Mouse (Mus musculus) left cerebral cortex, postnatal 25 days (tissue): ENCODE results near the gene Abcb1b. TPM values are rescaled to one million over a fixed set of nuclear protein-coding genes. Genes with fewer than 3 reads are reported as not detected.
"Not testable (repeated sequence)": the region's sequence is repeated elsewhere in the genome, so short reads cannot be mapped to it uniquely, and the experiment has no call there.

ENCODE experiments used
- DNase-seq, 2 experiments: peaks; one replicate each; pipeline ENCODE4 v3.0.0; 2022; ENCODE audit warnings: low spot score in 2 of 2, mixed read lengths in 1 of 2
- intact Hi-C: fragments of 180-260 bp; cut with DNase I; formaldehyde crosslinking; loops from one replicate; pipeline ENCODE4 v1.15.1; 2025
- total RNA-seq, 2 experiments: library from RNA; stranded (reverse); gene quantifications; 2 replicates each; pipeline ENCODE4 v1.2.3; 2021

Abcb1b gene
- 1 to 10 TPM; 2.1 to 2.8 TPM for total RNA-seq

DNA sequence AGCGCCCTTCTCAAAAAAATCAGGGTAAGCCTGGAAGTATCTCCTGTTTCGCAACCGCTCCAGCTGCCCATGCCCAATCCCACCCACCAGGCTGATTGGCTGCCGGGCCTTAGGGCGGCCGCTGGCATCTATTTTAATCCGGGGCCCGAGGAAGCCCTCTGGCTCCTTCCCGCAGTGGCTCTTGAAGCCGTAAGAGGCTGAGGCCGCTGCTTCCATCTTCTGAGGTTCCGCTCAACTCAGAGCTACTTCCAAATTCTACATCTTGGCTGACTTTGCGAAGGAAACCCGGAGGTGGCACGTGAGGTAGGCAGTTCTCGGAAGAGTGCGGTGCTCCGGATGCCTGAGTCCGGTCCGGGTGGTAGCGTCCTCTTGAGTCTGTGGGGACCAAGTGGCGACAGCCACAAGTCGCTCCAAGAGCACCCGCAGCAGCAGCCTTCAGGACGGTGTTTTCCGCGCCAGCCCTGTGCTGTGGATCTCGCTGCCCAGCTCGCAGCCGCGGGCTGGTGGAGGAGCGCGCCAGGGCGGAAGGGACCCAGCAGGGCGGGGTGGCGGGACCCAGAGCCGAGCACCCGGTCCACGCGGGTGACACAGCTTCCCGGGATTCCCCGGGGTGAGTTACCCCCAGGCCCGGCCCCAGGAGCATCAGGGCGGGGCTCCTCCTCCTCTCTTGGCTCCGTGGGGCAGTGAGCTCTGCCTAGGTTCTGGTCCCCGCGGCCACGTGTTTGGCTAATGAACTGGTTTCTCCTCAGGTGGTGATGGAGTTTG is at the start of gene Abcb1b:
Gene Abcb1b (plus strand): TSS at position 161 of the 765 bp plus-strand sequence.
- intact Hi-C loops: no loop called here

DNA sequence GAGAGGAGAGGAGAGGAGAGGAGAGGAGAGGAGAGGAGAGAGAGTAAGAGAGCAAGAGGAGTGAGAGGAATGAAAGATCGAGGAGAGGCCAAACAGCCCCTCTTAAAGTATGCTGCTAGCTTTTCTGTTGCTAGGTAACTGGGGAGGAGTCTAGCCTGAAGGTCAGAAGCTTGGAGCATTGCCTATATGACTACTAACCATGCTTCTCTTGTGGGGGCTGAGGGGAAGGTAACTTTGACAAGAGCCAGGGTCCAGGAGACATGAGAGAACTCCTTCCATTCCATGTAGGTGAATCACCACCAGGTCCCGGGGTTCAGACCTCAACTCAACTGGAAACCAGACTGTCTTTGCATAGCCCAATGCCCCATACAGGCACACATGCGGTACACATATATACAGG is 25.1 kb upstream of the Abcb1b start:
- intact Hi-C loops: no loop called here
- no peak for DNase-seq

More for the DNA sequence above, at the start of gene Abcb1b:
- peak; percentile 42 to 56 for DNase-seq

DNA sequence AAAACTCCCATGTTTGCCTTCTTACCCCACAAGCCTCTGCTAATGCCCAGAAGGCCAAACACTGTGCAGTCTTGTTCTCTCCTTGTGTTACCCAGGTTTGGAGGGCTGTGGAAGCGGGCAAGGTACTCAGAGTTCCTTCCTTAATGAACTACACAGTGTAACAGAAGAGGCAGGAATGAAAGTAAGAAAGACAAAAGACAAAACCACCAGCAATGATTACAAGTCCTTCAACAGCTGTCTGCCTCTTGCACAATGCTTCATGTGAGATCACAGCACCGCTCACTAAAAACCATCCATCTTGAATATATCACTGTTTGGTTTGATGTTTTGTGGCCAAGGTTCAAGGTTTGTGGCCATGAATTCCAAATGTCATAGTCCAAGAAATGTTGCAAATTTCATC is 19.6 kb upstream of the Abcb1b start:
- intact Hi-C loops: no loop called here
- no peak for DNase-seq

GRCm38 (mm10) chr5:8778751-8779150 is 19.2 kb upstream of the Abcb1b start:
- intact Hi-C loops: no loop called here

DNA sequence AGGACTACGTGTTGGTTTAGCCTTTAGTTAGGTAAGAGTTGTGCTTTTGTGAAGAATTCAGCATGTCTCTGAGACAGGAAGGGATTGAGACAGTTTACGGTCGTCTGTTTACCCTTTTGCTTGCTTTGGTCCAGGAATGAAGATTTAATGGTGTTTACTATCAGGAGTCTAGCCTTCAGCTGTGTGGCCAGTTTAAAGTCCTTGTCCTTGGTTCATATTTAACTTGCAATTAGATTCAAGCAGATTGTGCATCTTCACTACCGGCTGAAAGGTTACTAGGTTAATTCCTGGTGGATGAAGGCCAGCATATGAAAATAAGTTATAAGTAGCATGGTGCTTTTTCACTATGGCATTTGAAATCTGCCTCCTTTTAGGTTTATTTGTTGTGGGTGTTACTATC is 5.7 kb upstream of the Abcb1b start:
- DNase-seq: no peak
- intact Hi-C loops: no loop called here

More at GRCm38 (mm10) chr5:8778751-8779150, 19.2 kb upstream of the Abcb1b start:
- no peak for DNase-seq

GRCm38 (mm10) chr5:8798752-8799115 is 787 bp downstream of the Abcb1b start:
- intact Hi-C loops: no loop called here
- no peak for DNase-seq

DNA sequence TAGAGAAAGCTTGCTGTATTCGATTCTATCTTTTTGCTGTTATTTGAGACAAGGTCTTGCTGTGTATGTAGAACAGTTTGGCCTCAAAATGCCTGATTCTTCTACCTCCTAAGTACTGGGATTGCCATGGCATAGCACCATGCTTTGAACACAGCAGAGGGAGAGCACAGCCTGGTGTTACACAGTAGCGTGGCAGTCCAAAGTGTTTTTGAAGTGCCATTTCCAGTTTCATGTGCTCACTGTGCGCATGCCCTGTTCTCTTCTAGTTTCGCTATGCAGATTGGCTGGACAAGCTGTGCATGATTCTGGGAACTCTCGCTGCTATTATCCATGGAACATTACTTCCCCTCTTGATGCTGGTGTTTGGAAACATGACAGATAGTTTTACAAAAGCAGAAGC is 7.8 kb downstream of the Abcb1b start:
- intact Hi-C loops: no loop called here
- DNase-seq: no peak

DNA sequence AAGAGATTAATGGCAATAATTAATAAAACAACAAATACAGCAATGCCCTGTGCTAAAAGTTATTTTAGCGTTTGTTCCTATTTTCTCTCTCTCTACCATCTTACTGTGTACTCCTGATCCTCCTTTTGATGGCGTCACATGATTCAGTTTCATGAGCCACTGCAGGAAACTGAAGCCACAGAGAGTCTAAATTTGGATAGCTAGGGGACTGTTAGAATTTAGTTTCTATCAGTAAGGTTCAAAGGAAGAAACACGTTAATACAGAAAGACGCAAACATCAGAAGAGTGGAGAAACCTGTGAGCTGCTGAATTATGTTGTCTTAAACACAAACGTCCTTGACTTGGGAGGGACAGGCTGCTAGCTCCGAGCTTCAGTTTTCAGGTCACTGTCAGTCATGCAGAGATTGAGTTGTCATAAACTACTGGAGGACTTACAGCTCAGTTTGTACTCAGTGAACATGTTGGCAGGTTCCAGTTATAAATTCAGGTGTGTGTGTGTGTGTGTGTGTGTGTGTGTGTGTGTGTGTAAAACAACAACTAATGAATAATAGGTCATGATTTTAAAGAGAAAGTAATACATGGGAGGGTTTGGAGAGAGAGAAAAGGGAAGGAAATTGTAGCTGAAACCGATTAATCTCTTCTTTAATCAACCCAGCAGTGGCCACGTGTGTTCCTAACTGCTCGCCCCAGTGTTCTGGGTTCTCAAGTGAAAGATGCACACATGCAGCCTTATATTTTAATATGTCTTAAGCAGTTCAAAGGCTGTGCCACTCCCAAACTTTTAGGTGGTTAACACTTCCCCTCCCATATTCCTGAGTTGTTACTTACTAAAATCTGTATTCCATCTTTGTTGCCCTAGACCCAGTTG is 9.4 kb downstream of the Abcb1b start:
- intact Hi-C loops: no loop called here
- no peak for DNase-seq

- no peak for DNase-seq
- intact Hi-C loops: no loop called here
Observed at GRCm38 (mm10) chr5:8813872-8814271, 15.9 kb downstream of the Abcb1b start.

GRCm38 (mm10) chr5:8819635-8820591 is 22.0 kb downstream of the Abcb1b start:
- intact Hi-C loops: no loop called here
- peak in 1 of 2 experiments; percentile 24 for DNase-seq

DNA sequence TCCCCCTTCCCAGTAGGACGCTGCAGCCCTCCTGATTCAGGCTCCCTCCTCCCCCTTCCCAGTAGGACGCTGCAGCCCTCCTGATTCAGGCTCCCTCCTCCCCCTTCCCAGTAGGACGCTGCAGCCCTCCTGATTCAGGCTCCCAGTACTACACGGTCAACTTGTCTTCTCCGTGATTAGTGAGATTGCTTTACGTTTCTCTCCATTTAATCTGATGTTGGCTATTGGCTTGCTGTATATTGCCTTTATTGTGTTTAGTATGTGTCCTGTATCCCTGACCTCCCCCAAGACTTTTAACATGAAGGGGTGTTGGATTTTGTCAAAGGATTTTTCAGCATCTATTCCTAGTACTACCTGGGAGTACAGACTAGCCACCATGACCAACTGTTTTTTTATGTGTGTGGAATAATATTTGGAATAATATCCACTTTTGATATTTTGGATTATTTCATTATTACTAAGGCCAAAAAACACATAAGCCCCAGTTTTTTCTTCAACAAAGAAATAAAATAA is 22.7 kb downstream of the Abcb1b start:
- intact Hi-C loops, DNase-seq: not testable (repeated sequence)

- intact Hi-C loops: no loop called here
- no peak for DNase-seq
Observed at GRCm38 (mm10) chr5:8838661-8839438, 40.9 kb downstream of the Abcb1b start.

DNA sequence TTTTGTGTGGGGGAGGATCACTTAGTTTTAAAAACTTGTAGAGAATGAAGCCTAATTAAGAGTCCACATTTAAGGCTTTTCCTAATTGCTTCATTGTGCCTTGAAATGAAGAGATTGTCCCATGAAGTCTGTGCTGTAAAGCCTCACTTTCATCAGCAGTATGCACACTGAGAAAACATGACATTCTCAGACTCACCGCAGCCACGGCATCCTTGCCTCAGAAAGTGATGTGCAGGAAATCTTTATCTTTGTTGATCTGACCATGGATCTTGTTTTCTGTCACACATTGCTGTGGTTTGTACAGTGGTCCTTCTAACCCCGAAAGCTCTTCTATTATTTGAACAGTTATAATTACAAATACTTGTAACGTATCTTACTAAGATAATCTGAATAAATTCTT is 41.7 kb downstream of the Abcb1b start:
- DNase-seq: no peak
- intact Hi-C loops: no loop called here

DNA sequence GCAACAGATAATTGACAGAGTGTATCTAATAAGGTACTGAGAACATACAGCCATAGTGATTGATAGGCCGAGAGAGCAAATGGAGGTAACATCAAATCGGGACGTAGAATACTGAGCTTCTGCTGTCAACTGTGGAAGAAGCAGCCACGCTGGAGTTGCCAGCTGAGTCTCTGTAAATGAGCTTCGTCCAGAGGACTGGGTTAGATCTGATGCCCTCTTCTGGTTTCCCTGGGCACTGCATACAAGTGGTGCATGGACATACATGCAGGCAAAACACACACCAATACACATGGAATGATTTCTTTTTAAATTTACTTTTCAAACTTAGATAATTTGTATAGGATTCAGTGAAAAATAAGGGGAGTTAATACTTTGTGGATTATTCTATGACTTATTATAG is 42.9 kb downstream of the Abcb1b start:
- intact Hi-C loops: no loop called here
- DNase-seq: peak; percentile 24 to 44

GRCm38 (mm10) chr5:8842815-8843214 is 44.9 kb downstream of the Abcb1b start:
- intact Hi-C loops: no loop called here
- DNase-seq: no peak

- DNase-seq, intact Hi-C loops: not testable (repeated sequence)
Observed at GRCm38 (mm10) chr5:8848607-8849575, 50.9 kb downstream of the Abcb1b start.

- intact Hi-C loops: loop anchor here (10.0 kb wide), 1 partner anchor 366 kb away; no protein-coding TSS in a partner anchor
- DNase-seq: no peak
Observed at GRCm38 (mm10) chr5:8850851-8851250, 52.9 kb downstream of the Abcb1b start.
